Mouse (Mus musculus) embryonic facial prominence, embryonic 14.5 days (tissue): ENCODE measurements around the gene Crk. TPM values are rescaled to one million over a fixed set of nuclear protein-coding genes. Genes with fewer than 3 reads are reported as not detected.
"Not testable (repeated sequence)": the region's sequence is repeated elsewhere in the genome, so short reads cannot be mapped to it uniquely, and the experiment has no call there.

ENCODE experiments used
- ATAC-seq: fragments of 200-750 bp; cut with Nextera tagmentation; 2 replicates; pipeline ENCODE4 v1.8.0; 2017; ENCODE audit warnings: low read depth, moderate number of reproducible peaks, moderate TSS enrichment
- DNase-seq: peaks from one replicate; pipeline ENCODE4 v3.0.0-alpha.2; 2015; ENCODE audit warnings: low spot score
- H3K27ac ChIP-seq: fragments of 300-500 bp; sonication (generic); replicated peaks from 2 replicates; pipeline ENCODE4 v1.5.1; 2014; ENCODE audit warnings: low read depth, mild to moderate bottlenecking, low read length, moderate library complexity
- H3K27me3 ChIP-seq: fragments of 300-500 bp; sonication (generic); replicated peaks from 2 replicates; pipeline ENCODE4 v1.6.1; 2014; ENCODE audit warnings: low read length; ENCODE audit not compliant: control insufficient read depth, insufficient read depth
- H3K36me3 ChIP-seq: fragments of 300-500 bp; sonication (generic); 2 replicates; pipeline ENCODE4 v1.6.1; 2014; ENCODE audit warnings: low read length, mixed read lengths; ENCODE audit not compliant: control insufficient read depth, insufficient read depth
- H3K4me1 ChIP-seq: fragments of 300-500 bp; sonication (generic); 2 replicates; pipeline ENCODE4 v1.6.1; 2014; ENCODE audit warnings: antibody characterized with exemption, low read length; ENCODE audit not compliant: control insufficient read depth, insufficient read depth
- H3K4me2 ChIP-seq: fragments of 300-500 bp; sonication (generic); 2 replicates; pipeline ENCODE4 v1.6.1; 2014; ENCODE audit warnings: low read depth, mild to moderate bottlenecking, low read length, moderate library complexity, mixed read lengths
- H3K4me3 ChIP-seq: fragments of 300-500 bp; sonication (generic); 2 replicates; pipeline ENCODE4 v1.5.1; 2014; ENCODE audit warnings: low read depth, mild to moderate bottlenecking, low read length
- H3K9ac ChIP-seq: fragments of 300-500 bp; sonication (generic); 2 replicates; pipeline ENCODE4 v1.6.1; 2014; ENCODE audit warnings: low read depth, mild to moderate bottlenecking, low read length, moderate library complexity, mixed read lengths
- H3K9me3 ChIP-seq: fragments of 300-500 bp; sonication (generic); 2 replicates; pipeline ENCODE4 v1.6.1; 2016; ENCODE audit warnings: low read length; ENCODE audit not compliant: control insufficient read depth
- WGBS: fragments of 180-500 bp; shearing (Covaris S2); extraction: QIAGEN DNeasy Blood & Tissue Kit; methylation state at CpG from one replicate; pipeline ENCODE4 v1.1.7; 2014; 5-methylcytosine and 5-hydroxymethylcytosine counted together
- polyA plus RNA-seq: library from polyadenylated mRNA; unstranded; fragments of >200 nt; fragmentation: Nextera tagmentation; extraction: Ambion mirVana; gene quantifications from 2 replicates; pipeline ENCODE4 v1.2.1, GENCODE M21; 2014

The Crk gene
- polyA plus RNA-seq, 1 experiment from 2014 or later, result 106 TPM

GRCm38 (mm10) chr11:75715556-75715955 lies 36.5 kb downstream of the Crk start:
- Histone ChIP-seq H3K4me3 (no peak overlapping the region), H3K4me1 (no peaks in the 10 kb centered on the region), H3K36me3 (no peaks in the 10 kb centered on the region), H3K27me3 (no peaks in the 10 kb centered on the region), H3K9me3 (0 out of 2 replicates have a peak, but pooled peaks cover 6% of the 10 kb centered on the region), H3K27ac (no peak overlapping the region), H3K4me2 (peak overlapping the region; percentile 21), H3K9ac (no peak overlapping the region)
- DNase-seq (no peak), ATAC-seq (no peak)
- WGBS, result 20% methylated on average over 12 of the region's 12 CpGs

GRCm38 (mm10) chr11:75716661-75717325 lies 37.7 kb downstream of the Crk start:
- ATAC-seq (no peak), DNase-seq (no peak)
- Histone ChIP-seq H3K9ac (no peak overlapping the region), H3K4me1 (no peaks in the 10 kb centered on the region), H3K27me3 (no peaks in the 10 kb centered on the region), H3K9me3 (peaks cover 15% of the 10 kb centered on the region; the same call in 1 of the 2 replicates), H3K4me3 (no peak overlapping the region), H3K4me2 (no peak overlapping the region), H3K27ac (no peak overlapping the region), H3K36me3 (no peaks in the 10 kb centered on the region)
- 85% methylated on average over 7 of the region's 8 CpGs for WGBS

- WGBS, result 51% methylated on average over 4 of the region's 4 CpGs
- no peaks in the 10 kb centered on the region for H3K27me3 ChIP-seq
- no peaks in the 10 kb centered on the region for H3K4me1 ChIP-seq
- DNase-seq (no peak), ATAC-seq (no peak)
- H3K9ac ChIP-seq, result no peak overlapping the region
- no peaks in the 10 kb centered on the region for H3K36me3 ChIP-seq
- no peak overlapping the region for H3K4me3 ChIP-seq
- H3K9me3 ChIP-seq, result peaks cover 9% of the 10 kb centered on the region; the same call in 1 of the 2 replicates
- H3K4me2 ChIP-seq, result no peak overlapping the region
- H3K27ac ChIP-seq, result no peak overlapping the region
These were observed 43.3 kb downstream of the Crk start for GRCm38 (mm10) chr11:75722339-75722738.

GRCm38 (mm10) chr11:75727168-75727567 lies 48.1 kb downstream of the Crk start:
- H3K27ac ChIP-seq, result no peak overlapping the region
- WGBS, result 68% methylated on average over 2 of the region's 2 CpGs

GRCm38 (mm10) chr11:75727659-75728058 lies 48.6 kb downstream of the Crk start:
- not testable (repeated sequence) for H3K36me3 ChIP-seq, H3K4me2 ChIP-seq, H3K27ac ChIP-seq, H3K4me3 ChIP-seq, H3K27me3 ChIP-seq, DNase-seq, H3K9ac ChIP-seq, ATAC-seq, H3K4me1 ChIP-seq, H3K9me3 ChIP-seq
- 85% methylated on average over 6 of the region's 6 CpGs for WGBS

More at GRCm38 (mm10) chr11:75727168-75727567, 48.1 kb downstream of the Crk start:
- Histone ChIP-seq H3K36me3 (no peaks in the 10 kb centered on the region), H3K4me3 (no peak overlapping the region), H3K9me3 (no peaks in the 10 kb centered on the region), H3K9ac (no peak overlapping the region), H3K4me2 (no peak overlapping the region), H3K4me1 (no peaks in the 10 kb centered on the region), H3K27me3 (no peaks in the 10 kb centered on the region)
- no peak for ATAC-seq
- no peak for DNase-seq

GRCm38 (mm10) chr11:75732434-75733226 lies 53.6 kb downstream of the Crk start, which contains the start of gene Ywhae:
Gene Ywhae (plus strand): TSS chr11:75732869.
- Histone ChIP-seq H3K27me3 (no peaks in the 10 kb centered on the region), H3K4me1 (peaks cover 23% of the 10 kb centered on the region), H3K4me3 (peak within 1 kb of the TSS; percentile 89), H3K9ac (peak within 1 kb of the TSS; percentile 99), H3K9me3 (no peaks in the 10 kb centered on the region), H3K36me3 (0 out of 2 replicates have a peak, but pooled peaks cover 7% of the 10 kb centered on the region), H3K4me2 (peak within 1 kb of the TSS; percentile 89), H3K27ac (peak within 1 kb of the TSS; percentile 98)
- peak; percentile 95 for ATAC-seq
- 2% methylated on average over 44 of the region's 76 CpGs for WGBS
- peak; percentile 96 for DNase-seq

- under 1% methylated on average over 28 of the region's 52 CpGs for WGBS
- Histone ChIP-seq H3K9ac (peak overlapping the region; percentile 99), H3K27me3 (no peaks in the 10 kb centered on the region), H3K4me3 (peak overlapping the region; percentile 89), H3K4me1 (peaks cover 23% of the 10 kb centered on the region), H3K9me3 (no peaks in the 10 kb centered on the region), H3K36me3 (peaks cover 14% of the 10 kb centered on the region; the same call in 1 of the 2 replicates), H3K27ac (peak overlapping the region; percentile 98), H3K4me2 (peak overlapping the region; percentile 89)
- peak; percentile 39 for ATAC-seq
- peak; percentile 69 for DNase-seq
These were observed 54.3 kb downstream of the Crk start for GRCm38 (mm10) chr11:75733227-75733940.

- peaks cover 27% of the 10 kb centered on the region for H3K36me3 ChIP-seq
- peak overlapping the region; percentile 89 for H3K4me2 ChIP-seq
- WGBS, result 87% methylated on average over 5 of the region's 5 CpGs
- H3K9ac ChIP-seq, result no peak overlapping the region
- DNase-seq, result no peak
- H3K9me3 ChIP-seq, result no peaks in the 10 kb centered on the region
- no peaks in the 10 kb centered on the region for H3K27me3 ChIP-seq
- peaks cover 34% of the 10 kb centered on the region for H3K4me1 ChIP-seq
- H3K27ac ChIP-seq, result no peak overlapping the region
- H3K4me3 ChIP-seq, result peak overlapping the region; percentile 89
- no peak for ATAC-seq
These were observed 56.6 kb downstream of the Crk start for GRCm38 (mm10) chr11:75735462-75736252.
